Mouse (Mus musculus) G1E (cell line): ENCODE measurements around the gene A930002H24Rik.

Source experiments
- CTCF ChIP-seq: IDR thresholded peaks from 2 replicates; pipeline ENCODE4 v1.5.1; 2012; ENCODE audit warnings: low read depth, low read length, inconsistent platforms, mixed read lengths
- GATA1 ChIP-seq: IDR thresholded peaks from 2 replicates; pipeline ENCODE4 v1.6.1; 2012; ENCODE audit warnings: borderline replicate concordance, low read length, inconsistent platforms, mixed read lengths

DNA sequence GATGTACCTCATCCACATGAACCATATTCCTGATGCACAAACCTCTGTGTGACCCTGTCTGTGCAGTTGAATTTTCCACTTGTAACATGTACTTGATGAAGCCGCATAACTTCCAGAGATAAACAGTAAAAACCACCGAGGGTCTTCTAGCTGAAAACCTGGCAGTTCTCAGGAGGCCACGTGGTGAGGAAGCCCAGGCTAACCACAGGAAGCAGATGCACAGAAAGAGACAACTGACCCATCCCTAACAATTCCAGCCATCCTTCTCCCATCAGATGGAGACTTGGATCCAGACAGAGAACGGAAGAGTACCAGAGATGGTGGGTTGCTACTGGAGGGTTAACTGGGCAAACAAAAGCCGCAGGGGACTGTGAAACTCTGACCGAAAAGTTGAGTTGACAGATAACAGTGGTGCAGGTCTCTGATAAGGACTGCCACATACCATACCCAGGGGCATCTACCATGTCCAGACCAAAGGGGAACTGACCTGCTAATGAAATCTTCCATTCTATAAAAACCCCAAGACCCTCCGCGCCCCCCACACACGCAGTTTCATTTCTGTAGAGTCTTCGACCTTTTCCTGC lies 45.1 kb downstream of the A930002H24Rik start:
- TF ChIP-seq GATA1 (no peak), CTCF (no peak)
